Mouse (Mus musculus): ENCODE results near the gene Itgae. TPM values are rescaled to one million over a fixed set of nuclear protein-coding genes. Genes with fewer than 3 reads are reported as not detected.

The Itgae gene
- polyA plus RNA-seq, 1 experiment from 2014 or later: 0.60 TPM

Other genes with a start within 250 kb of the Itgae start
- 1.2 TPM in 2 replicates for gene Atp2a3, start 129.4 kb upstream of the Itgae start, polyA plus RNA-seq (2016; fragmentation: Nextera tagmentation; extraction: Ambion mirVana)
- gene P2rx1, start 91.5 kb upstream of the Itgae start, polyA plus RNA-seq (2016; fragmentation: Nextera tagmentation; extraction: Ambion mirVana): 1.2 TPM in 2 replicates
- 5.4 and 7.5 TPM in 2 replicates for gene Camkk1, start 71.6 kb upstream of the Itgae start, polyA plus RNA-seq (2016; fragmentation: Nextera tagmentation; extraction: Ambion mirVana)
- 11.7 and 12.2 TPM in 2 replicates for gene Ncbp3, start 42.8 kb upstream of the Itgae start, polyA plus RNA-seq (2016; fragmentation: Nextera tagmentation; extraction: Ambion mirVana)
- 22.4 and 24.5 TPM in 2 replicates for gene Haspin, start 47.7 kb downstream of the Itgae start, polyA plus RNA-seq (2016; fragmentation: Nextera tagmentation; extraction: Ambion mirVana)
- gene P2rx5, start 69.8 kb downstream of the Itgae start, polyA plus RNA-seq (2016; fragmentation: Nextera tagmentation; extraction: Ambion mirVana): 0.21 and 0.29 TPM in 2 replicates
- 132 and 137 TPM in 2 replicates for gene Emc6, start 86.5 kb downstream of the Itgae start, polyA plus RNA-seq (2016; fragmentation: Nextera tagmentation; extraction: Ambion mirVana)
- gene Tax1bp3, start 86.5 kb downstream of the Itgae start, polyA plus RNA-seq (2016; fragmentation: Nextera tagmentation; extraction: Ambion mirVana): 175 and 199 TPM in 2 replicates
- 15.1 and 17.2 TPM in 2 replicates for gene Ctns, start 108.5 kb downstream of the Itgae start, polyA plus RNA-seq (2016; fragmentation: Nextera tagmentation; extraction: Ambion mirVana)
- gene Shpk, start 108.9 kb downstream of the Itgae start, polyA plus RNA-seq (2016; fragmentation: Nextera tagmentation; extraction: Ambion mirVana): 0.97 and 1.0 TPM in 2 replicates
- gene Trpv1, start 143.7 kb downstream of the Itgae start, polyA plus RNA-seq (2016; fragmentation: Nextera tagmentation; extraction: Ambion mirVana): not detected in 2 replicates
- gene Trpv3, start 176.8 kb downstream of the Itgae start, polyA plus RNA-seq (2016; fragmentation: Nextera tagmentation; extraction: Ambion mirVana): not detected in 2 replicates
- gene Aspa, start 239.0 kb downstream of the Itgae start, polyA plus RNA-seq (2016; fragmentation: Nextera tagmentation; extraction: Ambion mirVana): 0.17 TPM in 1 of 2 replicates, not detected in the other
- gene Gm49340, start 239.2 kb downstream of the Itgae start, polyA plus RNA-seq (2016; fragmentation: Nextera tagmentation; extraction: Ambion mirVana): not detected in 2 replicates
- gene Spata22, start 239.2 kb downstream of the Itgae start, polyA plus RNA-seq (2016; fragmentation: Nextera tagmentation; extraction: Ambion mirVana): not detected in 2 replicates